Mouse (Mus musculus) E14TG2a.4 (cell line): ENCODE results near the gene Ide.
A peak's percentile ranks its signal among the peaks of the same experiment; 100 is the strongest.

ENCODE experiments used
- H3K27me3 ChIP-seq: 2 replicates; pipeline ENCODE4 v1.6.1; 2014; ENCODE audit warnings: low read length, control low read depth; ENCODE audit not compliant: insufficient read depth
- H3K36me3 ChIP-seq: 2 replicates; pipeline ENCODE4 v1.6.1; 2014; ENCODE audit warnings: low read length, control low read depth; ENCODE audit not compliant: insufficient read depth
- H3K4me1 ChIP-seq: replicated peaks from 2 replicates; pipeline ENCODE4 v1.6.1; 2014; ENCODE audit warnings: low read depth, low read length, control low read depth
- H3K4me3 ChIP-seq: replicated peaks from 2 replicates; pipeline ENCODE4 v1.5.1; 2014; ENCODE audit warnings: mild to moderate bottlenecking, low read length
- H3K9me3 ChIP-seq: 2 replicates; pipeline ENCODE4 v1.6.1; 2014; ENCODE audit warnings: low read length, control low read depth
- CTCF ChIP-seq: conservative IDR thresholded peaks from 2 replicates; pipeline ENCODE4 v1.5.1; 2014; ENCODE audit warnings: low read length
- NANOG ChIP-seq: IDR thresholded peaks from 2 replicates; pipeline ENCODE4 v1.6.1; 2014; ENCODE audit warnings: borderline replicate concordance, low read length, mixed read lengths
- POU5F1 ChIP-seq: IDR thresholded peaks from 2 replicates; pipeline ENCODE4 v1.6.1; 2014; ENCODE audit warnings: low read length, borderline replicate concordance

The Ide gene

DNA sequence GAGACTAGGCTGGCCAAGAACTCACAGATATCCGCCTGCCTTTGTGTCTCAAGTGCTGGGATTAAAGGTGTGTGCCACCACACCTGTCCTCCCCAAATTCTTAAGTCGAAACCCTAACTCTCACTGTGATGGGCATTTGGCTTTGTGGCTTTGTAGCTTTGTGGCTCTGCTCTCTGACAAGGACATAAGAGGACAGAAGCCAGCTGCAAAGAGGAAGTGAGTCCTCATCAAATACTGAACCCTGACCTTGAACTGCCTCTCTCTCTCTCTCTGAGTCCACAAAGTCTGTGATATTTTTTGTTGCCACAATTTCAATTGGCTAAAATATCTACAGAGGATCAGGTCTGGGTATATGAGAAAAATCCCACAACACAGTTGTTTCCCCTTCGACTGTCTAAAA, 89.5 kb downstream of the Ide start:
- Histone ChIP-seq H3K4me1 (peaks cover 12% of the 10 kb centered on the region), H3K9me3 (no peaks in the 10 kb centered on the region), H3K36me3 (no peaks in the 10 kb centered on the region), H3K4me3 (no peak overlapping the region), H3K27me3 (no peaks in the 10 kb centered on the region)
- TF ChIP-seq CTCF: no peak
- no peak for TF ChIP-seq NANOG
- TF ChIP-seq POU5F1: no peak

GRCm38 (mm10) chr19:37246859-37247258, 90.8 kb downstream of the Ide start:
- Histone ChIP-seq H3K27me3 (no peaks in the 10 kb centered on the region), H3K9me3 (no peaks in the 10 kb centered on the region), H3K4me1 (peaks cover 4% of the 10 kb centered on the region), H3K36me3 (no peaks in the 10 kb centered on the region), H3K4me3 (no peak overlapping the region)
- TF ChIP-seq CTCF (no peak), POU5F1 (no peak), NANOG (no peak)

DNA sequence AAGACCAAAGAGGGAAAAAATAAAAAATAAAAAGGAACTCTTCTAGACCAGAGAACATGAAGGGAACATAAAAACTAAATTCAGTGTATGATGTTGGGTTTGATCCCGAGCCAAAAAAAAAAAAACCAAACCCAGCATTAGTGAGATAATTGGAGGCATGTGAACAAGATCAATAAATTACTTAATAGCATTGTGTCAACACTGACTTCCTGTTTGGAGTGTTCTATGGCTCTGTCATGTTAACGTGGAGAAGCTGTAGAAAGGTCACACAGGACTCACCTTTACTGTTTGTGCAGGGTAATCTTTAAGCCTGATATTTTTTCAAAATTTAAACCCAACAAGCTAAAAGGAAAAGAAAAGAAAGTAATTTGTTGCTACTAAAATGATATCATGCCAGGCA, 94.9 kb downstream of the Ide start:
- no peaks in the 10 kb centered on the region for H3K36me3 ChIP-seq
- no peak overlapping the region for H3K4me3 ChIP-seq
- no peaks in the 10 kb centered on the region for H3K9me3 ChIP-seq
- peaks cover 13% of the 10 kb centered on the region for H3K4me1 ChIP-seq
- H3K27me3 ChIP-seq: no peaks in the 10 kb centered on the region
- TF ChIP-seq POU5F1 (no peak), NANOG (no peak), CTCF (no peak)

DNA sequence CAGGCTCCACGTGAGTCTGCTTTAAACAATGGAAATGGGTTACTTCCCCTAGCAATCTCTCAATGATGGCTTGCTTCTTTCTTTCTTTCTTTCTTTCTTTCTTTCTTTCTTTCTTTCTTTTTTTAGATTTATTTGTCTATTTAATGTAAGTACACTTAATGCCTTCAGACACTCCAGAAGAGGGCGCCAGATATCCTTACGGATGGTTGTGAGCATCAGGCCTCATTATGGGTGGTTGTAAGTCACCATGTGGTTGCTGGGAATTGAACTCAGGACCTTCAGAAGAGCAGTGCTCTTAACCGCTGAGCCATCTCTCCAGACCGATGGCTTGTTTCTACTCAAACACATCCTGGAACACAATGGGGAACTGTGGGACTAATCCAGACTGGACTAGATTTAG, 96.5 kb downstream of the Ide start:
- H3K4me3 ChIP-seq: no peak overlapping the region
- H3K27me3 ChIP-seq: peaks cover 10% of the 10 kb centered on the region
- H3K36me3 ChIP-seq: no peaks in the 10 kb centered on the region
- TF ChIP-seq POU5F1 (no peak), NANOG (no peak), CTCF (peak; percentile 35)
- H3K4me1 ChIP-seq: peaks cover 14% of the 10 kb centered on the region
- H3K9me3 ChIP-seq: no peaks in the 10 kb centered on the region

DNA sequence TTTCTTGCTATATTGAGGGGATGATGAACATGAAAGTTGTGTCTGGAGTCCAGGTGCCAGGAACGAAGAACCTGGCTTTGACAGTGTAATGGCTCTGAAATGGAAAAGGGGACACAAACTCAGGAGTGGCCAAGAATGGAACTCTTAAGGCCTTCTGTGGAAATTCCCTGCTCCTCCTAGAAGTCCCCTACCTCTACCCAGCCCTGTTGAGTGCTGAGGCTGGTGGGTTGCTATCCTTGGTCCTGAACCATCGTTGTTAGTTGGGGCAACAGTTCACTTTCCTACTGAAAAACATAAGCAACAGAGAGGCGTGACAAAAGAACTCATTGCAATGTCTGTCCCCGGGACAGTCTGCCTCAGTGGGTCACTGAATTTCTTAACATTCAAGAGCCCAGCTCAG, 98.6 kb downstream of the Ide start:
- TF ChIP-seq NANOG (no peak), CTCF (no peak), POU5F1 (no peak)
- H3K36me3 ChIP-seq: no peaks in the 10 kb centered on the region
- peaks cover 29% of the 10 kb centered on the region for H3K27me3 ChIP-seq
- no peak overlapping the region for H3K4me3 ChIP-seq
- H3K9me3 ChIP-seq: no peaks in the 10 kb centered on the region
- H3K4me1 ChIP-seq: peaks cover 18% of the 10 kb centered on the region

GRCm38 (mm10) chr19:37238651-37239050, 99.0 kb downstream of the Ide start:
- Histone ChIP-seq H3K9me3 (no peaks in the 10 kb centered on the region), H3K4me3 (no peak overlapping the region), H3K27me3 (peaks cover 33% of the 10 kb centered on the region), H3K4me1 (peaks cover 18% of the 10 kb centered on the region), H3K36me3 (no peaks in the 10 kb centered on the region)
- TF ChIP-seq NANOG (no peak), CTCF (no peak)

DNA sequence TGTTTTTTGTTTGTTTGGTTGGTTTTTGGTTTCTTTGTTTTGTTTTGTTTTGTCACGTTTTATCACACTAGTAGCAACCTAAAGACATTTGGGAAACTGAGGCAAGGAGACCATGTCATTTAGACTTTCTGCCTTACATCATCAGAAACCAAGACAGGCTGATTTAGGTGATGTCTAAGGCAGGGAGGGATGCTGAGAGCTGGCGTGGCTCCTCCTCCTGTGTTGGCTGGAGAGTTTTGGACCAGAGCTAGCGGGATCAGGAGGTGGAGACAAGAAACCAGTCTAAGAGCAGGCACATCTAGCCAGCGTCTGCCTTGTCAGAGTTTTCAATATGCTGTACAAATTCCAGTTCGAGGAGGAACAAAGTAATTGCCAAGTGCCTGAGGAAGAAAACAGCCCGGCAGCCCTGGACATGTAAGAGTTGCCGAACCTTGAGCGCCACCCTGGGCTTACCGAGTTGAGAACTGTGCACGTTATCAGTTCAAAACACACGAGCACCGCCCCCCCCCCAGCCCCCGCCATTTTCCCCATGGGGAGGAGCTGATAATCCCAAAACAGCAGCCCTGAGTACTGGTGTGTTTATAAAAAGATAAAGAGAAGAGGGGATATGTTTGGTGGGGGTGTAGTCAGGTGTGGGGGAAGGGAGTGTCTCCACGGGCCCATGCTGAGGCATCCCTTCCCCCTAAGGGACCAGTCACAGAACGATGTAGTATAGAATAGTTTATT, 99.8 kb downstream of the Ide start:
- 0 out of 2 replicates have a peak overlapping the region, but pooled peaks have one; percentile 29 for H3K4me3 ChIP-seq
- peaks cover 40% of the 10 kb centered on the region for H3K27me3 ChIP-seq
- H3K36me3 ChIP-seq: no peaks in the 10 kb centered on the region
- H3K9me3 ChIP-seq: no peaks in the 10 kb centered on the region
- H3K4me1 ChIP-seq: peaks cover 18% of the 10 kb centered on the region
- TF ChIP-seq CTCF (no peak), NANOG (no peak), POU5F1 (no peak)

DNA sequence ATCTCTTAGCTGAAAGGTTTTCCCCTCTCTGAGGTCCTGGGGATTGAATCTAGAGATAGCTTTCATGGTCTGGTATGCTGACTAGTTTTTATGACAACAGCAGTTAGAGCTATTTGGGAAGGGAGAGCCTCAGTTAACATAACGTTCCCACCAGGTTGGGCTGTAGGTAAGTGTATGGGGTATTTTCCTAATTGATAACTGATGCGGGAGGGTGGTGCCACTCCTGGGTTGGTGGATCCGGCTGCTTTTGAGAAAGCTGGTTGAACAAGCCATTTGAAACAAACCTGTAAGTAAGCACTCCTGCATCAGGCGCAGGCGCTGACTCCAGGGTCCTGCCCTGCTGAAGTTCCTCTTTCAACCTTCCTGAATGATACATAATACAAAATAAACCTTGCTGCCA, 100.3 kb downstream of the Ide start:
- no peaks in the 10 kb centered on the region for H3K36me3 ChIP-seq
- TF ChIP-seq POU5F1: no peak
- no peak for TF ChIP-seq CTCF
- no peak for TF ChIP-seq NANOG
- peaks cover 45% of the 10 kb centered on the region for H3K27me3 ChIP-seq
- H3K4me1 ChIP-seq: peaks cover 18% of the 10 kb centered on the region
- H3K4me3 ChIP-seq: no peak overlapping the region
- no peaks in the 10 kb centered on the region for H3K9me3 ChIP-seq

DNA sequence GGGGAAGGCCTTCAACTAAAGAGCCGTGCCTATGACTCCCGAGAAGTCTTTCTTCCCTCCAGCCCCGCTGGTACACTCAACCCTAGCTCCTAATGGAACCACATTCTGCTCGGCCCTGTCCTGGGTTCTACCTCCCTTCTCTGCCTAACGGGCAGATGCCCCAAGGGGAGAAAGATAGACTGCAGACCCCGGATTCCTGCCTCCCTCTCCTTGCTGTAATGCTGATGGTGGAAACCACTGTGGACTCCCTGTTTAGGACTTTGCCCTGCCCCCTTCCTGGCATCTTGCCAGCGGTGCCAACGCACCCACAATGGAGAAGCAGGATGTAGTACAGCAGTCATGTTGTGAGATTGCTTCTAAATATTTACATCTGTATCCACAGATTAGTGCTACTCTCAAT, 101.8 kb downstream of the Ide start:
- H3K4me1 ChIP-seq: peaks cover 18% of the 10 kb centered on the region
- H3K36me3 ChIP-seq: no peaks in the 10 kb centered on the region
- no peak overlapping the region for H3K4me3 ChIP-seq
- H3K27me3 ChIP-seq: peaks cover 51% of the 10 kb centered on the region
- no peaks in the 10 kb centered on the region for H3K9me3 ChIP-seq
- no peak for TF ChIP-seq NANOG
- TF ChIP-seq POU5F1: no peak
- TF ChIP-seq CTCF: no peak
